Mouse (Mus musculus): ENCODE measurements at regions not wholly inside any gene's neighbourhood (a gene's known extent, or its start where the extent isn't known, plus 50 kb on each side); places are given as distances from the start of the nearest gene placed in this dataset.

- no peak for DNase-seq
Observed at GRCm38 (mm10) chr14:73996229-73996628, 335.2 kb downstream of the Gm21750 start.

GRCm38 (mm10) chr14:73997796-73998195 is 336.8 kb downstream of the Gm21750 start:
- no peak for DNase-seq

DNA sequence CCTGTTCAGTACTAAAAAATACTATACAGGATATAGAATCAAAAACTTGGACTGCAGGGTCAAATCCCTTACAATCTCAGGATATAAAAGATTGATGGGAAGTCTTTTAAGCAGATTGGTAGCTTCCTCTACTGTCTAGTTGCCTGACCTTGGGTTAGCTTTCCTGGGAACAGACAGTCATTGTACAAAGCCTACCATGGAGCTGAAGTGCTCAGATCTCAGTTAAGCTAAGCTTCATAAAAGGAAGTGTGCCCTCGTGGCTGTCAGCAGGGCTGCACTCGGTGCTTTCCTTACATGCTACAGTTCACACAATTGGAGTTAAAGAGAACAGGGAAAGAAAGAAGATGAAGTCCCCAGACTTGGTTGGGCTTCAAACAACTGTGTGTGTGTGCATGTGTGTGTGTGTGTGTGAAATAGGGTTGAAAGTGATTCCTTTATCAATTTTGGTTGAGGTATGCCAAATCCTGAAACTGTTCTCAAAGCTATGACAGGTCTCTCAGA is 338.4 kb downstream of the Gm21750 start:
- no peak for DNase-seq

- DNase-seq, result no peak
Observed at GRCm38 (mm10) chr14:74006911-74007310, 345.9 kb downstream of the Gm21750 start.

DNA sequence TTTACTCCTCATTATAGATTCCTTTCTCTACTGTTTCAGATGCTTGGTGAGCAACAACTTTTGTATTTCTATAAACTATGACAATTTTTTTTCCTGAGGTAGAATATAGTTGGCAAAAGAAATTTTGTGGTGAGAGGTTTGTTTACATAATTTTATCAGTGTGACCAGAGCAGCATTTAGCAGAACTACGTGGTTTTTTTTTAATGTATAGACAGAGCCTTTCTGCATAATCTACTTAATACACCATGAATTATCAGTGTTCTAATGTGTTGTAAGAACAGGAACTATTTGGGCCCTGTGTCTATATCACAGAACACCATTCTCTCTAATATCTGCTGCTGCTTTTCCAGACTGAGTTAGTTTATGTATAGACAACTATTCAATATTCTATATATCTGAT is 350.5 kb downstream of the Gm21750 start:
- no peak for DNase-seq

DNA sequence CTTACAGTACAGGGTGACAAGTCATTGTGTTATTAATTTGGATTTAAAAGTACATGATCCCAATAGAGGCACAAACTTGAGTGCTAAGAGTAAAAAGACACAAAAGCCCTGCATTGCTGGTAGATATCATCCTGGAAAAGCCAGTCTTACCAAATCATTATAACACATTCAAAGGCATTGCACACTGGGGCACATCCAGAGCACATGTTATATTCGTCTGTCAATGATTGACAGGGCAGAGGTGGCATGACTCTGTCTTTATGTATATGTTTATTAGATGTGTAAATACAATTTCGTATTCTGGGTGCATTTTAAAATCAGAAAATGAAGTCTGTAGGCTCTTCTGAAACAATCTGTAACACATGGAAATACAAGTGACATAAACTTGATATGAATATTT is 358.4 kb downstream of the Gm21750 start:
- DNase-seq, result no peak

DNA sequence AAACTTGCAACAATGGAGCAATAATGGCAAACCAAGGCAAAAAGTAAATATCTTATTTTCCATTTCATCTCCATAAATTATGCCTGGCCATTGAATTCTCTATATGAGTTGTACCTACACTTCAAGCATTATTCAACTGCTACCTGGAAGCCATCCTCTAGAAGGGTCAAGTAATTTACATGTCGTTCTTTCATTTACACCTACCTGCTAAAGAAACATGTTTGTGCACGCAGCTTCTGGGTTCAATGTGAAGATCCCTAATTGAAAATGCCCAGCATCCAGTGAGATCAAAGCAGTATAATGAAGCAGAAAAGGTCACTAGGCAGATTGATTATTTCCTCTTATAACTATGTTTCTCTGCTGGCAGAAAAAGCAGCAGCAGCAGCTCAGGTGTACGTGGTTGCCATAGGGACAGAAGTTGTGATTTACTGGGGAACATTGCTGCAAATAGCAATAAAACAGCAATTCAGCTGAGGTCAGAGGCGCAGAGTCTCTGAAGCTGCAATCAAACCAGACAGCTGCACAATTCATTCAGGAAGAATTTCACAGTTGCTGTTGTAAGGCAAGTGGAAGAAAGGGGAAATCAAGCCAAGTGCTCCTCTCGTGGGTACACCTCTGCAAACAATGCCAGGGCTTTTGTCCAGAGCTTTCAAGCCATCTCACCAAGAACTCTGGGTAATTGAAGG is 386.1 kb downstream of the Gm21750 start:
- DNase-seq, result no peak

- no peak for DNase-seq
Observed at GRCm38 (mm10) chr14:74047695-74048280, 386.8 kb downstream of the Gm21750 start.

GRCm38 (mm10) chr14:74048386-74048785 is 387.4 kb downstream of the Gm21750 start:
- no peak for DNase-seq

GRCm38 (mm10) chr14:74066051-74066450 is 405.0 kb downstream of the Gm21750 start:
- DNase-seq, result no peak

DNA sequence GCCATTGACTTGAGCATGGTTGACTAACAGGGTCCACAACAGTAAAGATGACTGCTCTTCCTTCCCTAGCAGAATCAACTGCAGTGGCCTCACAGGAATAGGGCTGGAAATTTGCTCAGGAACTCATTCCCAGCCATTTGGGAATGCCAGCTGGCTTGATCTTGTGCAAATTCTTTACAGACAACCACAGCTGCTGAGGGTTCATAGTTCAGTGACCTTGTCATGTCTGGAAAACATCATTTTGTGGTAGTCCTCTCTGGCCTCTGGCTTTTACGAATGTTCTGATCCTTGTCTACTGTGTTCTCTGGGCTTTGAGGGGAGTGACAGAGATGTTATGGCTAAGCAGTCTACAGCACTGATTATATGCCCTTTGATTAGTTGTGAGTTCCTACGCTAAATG is 432.0 kb downstream of the Gm21750 start:
- DNase-seq, result no peak

GRCm38 (mm10) chr14:74099696-74100095 is 438.7 kb downstream of the Gm21750 start:
- no peak for DNase-seq

DNA sequence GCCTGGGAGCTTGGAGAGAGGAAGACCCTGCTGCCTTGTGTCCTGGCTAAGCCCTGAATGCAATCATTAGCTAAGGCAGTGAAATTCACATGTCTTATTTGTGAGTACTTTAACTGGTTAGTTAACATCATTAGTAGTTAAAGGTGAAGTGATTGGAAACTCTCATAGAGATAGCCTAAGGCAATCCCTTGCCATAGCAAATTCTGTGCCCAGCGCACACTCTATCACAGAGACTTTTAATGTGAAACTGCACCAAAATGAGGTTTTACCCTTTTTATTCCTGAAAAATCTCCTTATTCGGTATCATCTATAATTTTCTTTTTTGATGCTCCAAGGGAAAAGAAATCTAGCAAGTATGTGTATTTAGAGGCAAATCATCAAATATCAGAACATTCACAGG is 451.6 kb downstream of the Gm21750 start:
- DNase-seq, result no peak

GRCm38 (mm10) chr14:74113116-74113515 is 452.1 kb downstream of the Gm21750 start:
- no peak for DNase-seq

- DNase-seq, result no peak
Observed at GRCm38 (mm10) chr14:74113556-74113955, 452.5 kb downstream of the Gm21750 start.

- no peak for DNase-seq
Observed at GRCm38 (mm10) chr14:74117686-74118085, 456.7 kb downstream of the Gm21750 start.

GRCm38 (mm10) chr14:74145202-74145700 is 484.2 kb downstream of the Gm21750 start:
- DNase-seq, result no peak

DNA sequence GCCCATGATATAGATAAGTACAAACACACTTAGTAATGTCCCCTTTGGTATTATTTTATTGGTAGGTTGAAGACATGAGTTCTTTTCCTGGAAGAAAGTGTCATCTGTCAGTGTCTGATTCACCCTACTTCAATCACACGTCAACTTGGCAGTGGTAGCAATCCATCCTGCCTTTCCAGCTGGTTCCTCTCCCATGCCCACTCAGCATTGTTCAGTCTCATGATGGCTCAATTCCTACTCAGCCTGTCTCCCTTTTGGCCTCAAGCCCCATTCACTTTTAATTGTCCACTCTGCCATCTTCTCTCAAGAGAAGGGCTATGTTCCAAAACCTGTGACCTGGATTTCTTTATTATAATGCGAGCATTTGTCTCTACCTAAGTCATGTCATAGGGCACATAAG is 474.4 kb upstream of the Htr2a start:
- no peak for DNase-seq

- DNase-seq, result no peak
Observed at GRCm38 (mm10) chr14:74169131-74169875, 471.3 kb upstream of the Htr2a start.

DNA sequence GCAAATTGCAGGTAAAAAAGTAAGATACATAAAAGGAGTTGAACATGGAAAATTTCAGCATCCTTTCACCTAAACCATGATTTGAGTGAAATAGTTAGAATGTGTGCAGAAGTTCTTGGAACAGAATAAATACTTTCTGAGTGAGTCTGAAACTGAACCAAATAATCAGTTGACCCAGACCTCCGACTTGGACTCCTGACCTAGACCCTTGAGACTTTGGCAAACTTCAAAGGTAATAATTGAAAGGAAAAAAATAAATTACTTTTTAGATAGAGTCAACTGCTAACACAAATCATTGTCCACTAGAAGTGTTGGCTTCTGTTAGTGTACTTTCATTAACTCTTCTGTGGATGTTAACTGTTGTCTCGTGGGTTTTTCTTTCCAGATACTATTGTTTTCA is 460.6 kb upstream of the Htr2a start:
- DNase-seq, result no peak

GRCm38 (mm10) chr14:74182996-74183395 is 457.6 kb upstream of the Htr2a start:
- DNase-seq, result no peak

DNA sequence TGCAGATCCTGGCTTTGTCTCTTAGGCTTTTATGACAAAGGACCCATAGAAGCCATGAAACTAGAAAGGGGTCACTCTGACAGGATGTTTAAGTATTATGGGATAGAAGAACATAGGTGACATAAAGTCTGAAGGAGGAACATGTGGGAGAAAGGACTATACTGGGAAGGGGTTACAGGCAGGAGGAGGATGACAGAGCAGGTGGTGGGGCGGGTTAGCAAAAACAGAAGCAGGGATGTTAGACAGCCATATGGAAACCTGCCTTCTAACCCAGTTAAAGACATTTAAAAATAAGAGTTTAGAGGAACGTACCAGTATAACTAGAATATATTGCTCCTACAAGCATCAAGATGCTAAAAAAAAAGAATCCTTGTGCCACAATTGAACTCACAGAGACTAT is 438.9 kb upstream of the Htr2a start:
- no peak for DNase-seq

- DNase-seq, result no peak
Observed at GRCm38 (mm10) chr14:74205011-74205410, 435.6 kb upstream of the Htr2a start.

- DNase-seq, result no peak
Observed at GRCm38 (mm10) chr14:74217914-74218446, 422.7 kb upstream of the Htr2a start.

All from cerebellum, adult 11 months (tissue).